Mouse (Mus musculus): ENCODE data around the gene Paxbp1.
A peak's percentile ranks its signal among the peaks of the same experiment; 100 is the strongest.

The Paxbp1 gene

DNA sequence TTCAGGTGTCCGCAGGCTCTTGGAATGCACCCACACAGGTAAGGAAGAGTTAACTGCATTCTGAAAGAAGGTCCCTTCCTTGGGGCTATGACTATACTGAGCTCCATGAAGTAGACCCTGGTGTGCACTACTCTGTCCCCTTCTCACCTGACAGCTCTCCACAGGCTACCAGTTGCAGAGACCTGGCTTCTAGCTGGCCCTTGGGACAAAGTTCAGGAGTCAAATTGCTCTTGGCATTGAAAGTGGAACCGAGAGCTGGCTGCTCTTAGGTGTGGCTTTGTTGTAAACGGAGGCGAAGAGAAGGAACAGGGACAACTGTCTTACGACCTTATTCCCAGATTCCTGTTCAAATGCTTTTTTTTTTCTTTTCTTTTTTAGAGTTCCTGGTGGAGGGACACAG lies 10.8 kb upstream of the Paxbp1 start:
- no peak for DNase-seq (ENCODE audit: low read depth, low spot score)

DNA sequence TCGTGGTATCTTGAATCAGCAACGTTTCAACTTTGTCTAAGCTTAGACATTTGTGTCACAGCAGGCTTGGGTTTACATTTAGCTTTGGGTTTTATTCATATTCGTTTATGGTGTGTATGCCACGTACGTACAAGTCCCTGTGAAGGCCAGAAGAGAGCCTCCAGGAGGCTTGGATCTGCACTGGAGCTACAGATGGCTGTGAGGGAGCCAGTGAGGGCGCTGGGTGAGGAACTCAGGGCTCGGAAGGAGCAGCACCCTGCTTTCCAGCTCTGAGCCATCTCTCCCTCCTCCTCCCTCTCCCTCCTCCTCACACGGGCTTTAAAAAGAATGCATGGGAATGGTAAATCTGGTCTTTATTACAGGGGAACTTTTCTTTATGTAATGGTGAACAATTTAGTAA lies 9.3 kb upstream of the Paxbp1 start:
- no peak for DNase-seq (ENCODE audit: low read depth, low spot score)

DNA sequence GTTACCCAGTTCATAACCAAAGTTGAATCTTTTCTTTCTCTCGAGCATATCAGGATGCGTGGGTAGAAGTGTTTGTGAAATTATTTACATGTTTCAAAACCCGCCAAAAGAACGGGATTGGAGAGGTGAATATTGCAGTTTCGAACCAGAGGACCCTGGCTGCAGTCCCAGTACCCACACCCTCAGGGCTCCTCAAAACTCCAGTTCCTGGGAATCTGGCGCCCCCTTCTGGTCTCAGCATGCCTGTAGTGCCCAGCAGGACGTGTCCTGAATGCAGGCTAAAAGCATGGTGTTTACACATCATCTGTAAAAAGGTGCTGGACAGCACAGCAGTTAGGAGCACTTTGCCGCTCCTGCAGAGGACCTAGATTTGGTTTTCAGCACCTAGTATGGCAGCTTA lies 1.2 kb upstream of the Paxbp1 start:
- DNase-seq (ENCODE audit: low read depth, low spot score) = no peak

DNA sequence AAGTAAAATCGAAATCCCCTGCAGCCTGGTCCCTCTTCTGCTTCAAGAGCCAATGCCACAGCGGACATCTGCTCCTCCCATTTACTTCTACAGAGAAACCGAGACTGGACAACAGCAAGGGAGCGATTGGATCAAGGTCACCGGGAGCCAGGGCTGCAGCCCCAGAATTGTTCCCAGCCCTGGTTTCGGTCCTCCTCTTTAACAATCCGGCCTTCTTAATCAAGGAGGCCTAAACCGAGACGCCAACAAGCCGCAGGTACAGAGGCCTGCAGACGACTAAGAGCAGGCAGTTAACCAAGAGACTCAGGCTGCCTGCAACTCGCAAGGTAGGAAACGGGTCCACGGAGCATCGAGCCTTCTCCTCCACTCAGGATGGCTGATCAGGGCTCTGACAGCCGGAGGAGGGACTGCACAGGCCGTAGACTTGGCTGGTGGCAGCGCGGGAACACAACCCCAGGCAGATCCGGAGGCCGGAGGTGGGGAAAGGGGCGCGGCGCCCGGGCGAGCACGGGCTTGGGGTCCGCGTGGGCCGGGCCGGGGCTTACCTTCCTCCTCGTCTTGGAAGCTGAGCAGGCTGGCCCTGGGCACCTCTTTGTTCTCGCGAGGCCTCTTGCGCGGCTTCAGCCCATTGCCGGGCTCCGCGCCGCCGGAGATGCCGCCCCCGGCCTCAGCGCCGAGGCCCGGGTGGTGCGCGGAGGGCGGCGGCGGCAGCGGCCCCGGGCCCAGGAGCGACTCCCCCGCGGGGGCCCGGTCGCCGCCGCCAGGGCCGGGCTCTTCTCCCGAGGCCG lies 688 bp downstream of the Paxbp1 start:
- DNase-seq (ENCODE audit: low read depth, low spot score) = peak; percentile 36

DNA sequence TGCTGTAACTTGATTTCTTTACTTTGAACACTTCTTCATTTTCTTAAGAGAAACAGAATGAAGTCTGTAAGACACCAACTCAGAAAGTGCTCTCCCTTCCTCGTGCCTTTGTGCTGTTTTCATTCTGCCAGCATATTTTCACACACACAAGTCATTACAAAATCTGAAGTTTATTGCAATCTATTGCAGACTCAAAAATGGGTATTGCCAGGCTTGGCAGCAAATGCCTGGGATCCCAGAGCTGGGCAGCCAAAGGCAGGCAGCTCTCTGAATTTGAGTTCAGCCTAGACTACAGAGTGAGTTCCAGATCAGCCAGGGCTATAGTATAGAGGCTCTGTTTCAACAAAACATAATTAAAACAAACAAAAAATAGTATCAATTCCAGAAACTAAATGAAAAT lies 1.7 kb downstream of the Paxbp1 start:
- DNase-seq (ENCODE audit: low read depth, low spot score) = no peak

DNA sequence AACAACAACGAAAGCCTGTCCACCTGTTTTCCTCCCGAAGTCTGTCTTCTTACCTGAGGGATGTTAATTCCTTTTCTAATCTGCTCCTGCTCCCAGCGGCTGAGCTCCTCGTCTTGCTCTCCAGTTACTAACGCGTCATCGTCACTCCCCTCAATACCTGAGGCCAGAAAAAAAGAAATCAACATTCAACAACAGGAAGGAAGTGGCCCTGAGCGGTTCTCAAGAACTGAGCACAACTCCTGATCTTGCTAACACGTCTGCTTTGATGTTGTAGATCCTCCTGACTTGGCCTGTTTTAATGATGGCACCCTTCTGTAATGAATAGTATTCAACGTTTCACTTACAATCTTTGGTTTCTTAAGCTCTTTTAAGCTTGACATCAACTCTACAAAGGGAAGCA lies 8.5 kb downstream of the Paxbp1 start:
- DNase-seq (ENCODE audit: low read depth, low spot score) = no peak

DNA sequence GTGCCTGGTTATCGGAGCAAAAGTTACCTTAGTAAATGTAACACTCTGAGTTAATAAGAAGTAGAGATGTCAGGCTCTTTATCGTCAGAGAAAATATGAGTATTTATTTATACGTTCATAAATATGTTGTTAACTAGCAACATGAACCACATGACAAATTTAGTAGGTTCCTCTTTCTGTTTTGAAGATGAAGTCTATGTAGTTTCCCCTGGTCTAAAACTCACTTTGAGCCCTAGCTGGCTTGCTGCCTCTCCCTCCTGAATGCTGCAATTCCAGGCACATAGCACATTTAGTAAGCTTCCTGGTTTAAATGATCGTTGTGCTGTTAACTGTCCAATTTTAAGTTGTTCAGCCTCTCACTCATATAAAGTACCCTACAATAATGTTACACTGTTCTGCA lies 13.6 kb downstream of the Paxbp1 start:
- no peak for DNase-seq (ENCODE audit: low read depth, low spot score)

DNA sequence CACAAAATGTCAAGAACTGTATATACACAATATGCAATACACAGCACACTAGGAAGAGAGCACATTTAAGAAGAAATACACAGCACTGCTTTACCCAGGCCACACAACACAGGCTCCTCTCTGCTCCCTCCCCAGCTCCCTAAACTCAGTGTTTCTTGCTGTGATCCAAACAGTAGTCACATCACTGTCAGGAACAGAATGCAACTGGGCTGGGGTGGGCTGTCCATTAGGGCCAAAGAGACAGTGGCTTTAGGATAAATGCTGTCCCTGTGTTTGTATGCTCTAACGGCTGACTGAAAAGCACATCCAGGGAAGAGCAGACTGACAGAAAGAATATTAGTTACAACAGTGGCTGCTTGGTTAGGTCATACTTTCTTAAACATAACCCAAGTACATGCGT lies 14.4 kb downstream of the Paxbp1 start:
- DNase-seq (ENCODE audit: low read depth, low spot score) = no peak

DNA sequence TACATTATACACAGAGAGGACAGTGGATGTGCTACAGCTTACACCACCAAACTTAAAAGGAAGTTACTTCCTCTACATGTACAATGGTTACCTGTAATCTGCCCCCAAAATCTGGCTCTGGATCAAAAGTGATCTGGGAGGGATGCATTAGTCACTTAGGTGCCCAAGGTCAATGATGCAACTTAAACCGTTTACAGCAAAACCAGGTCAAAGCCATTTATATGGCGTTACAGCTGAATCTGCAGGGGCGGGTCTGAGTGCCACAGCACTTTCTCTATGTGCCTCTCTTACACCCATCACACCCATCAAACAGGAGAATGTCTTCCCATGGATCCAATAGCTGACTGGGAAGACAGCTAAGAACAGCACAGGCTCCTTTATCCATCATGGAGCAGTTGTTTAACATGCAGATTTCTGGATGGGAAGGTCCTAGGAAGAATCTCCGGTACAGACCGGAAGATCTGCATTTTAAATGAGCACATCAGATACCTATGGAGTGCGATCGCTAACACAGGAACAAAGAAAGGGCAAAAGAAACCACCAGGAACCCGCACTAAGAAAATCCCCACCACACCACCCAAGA lies 15.1 kb downstream of the Paxbp1 start:
- DNase-seq (ENCODE audit: low read depth, low spot score) = no peak

DNA sequence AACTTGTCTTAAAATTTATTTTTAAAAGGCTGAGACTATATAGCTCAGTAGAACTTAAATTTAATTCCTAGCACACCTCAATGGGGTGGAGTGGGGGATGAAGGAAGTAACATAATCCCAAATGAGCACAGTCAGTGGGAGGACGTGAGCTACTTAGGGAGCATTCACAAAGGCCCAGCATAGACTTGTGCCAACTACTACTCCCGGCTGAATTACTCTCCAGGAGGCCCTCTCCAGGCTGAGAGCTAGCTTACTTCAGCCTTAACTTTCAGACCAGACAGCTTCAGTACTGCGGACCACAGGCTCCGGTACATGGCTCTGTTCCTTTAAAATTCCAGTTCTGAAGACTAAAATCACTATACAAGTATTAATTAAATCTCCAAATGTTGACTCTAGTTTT lies 18.1 kb downstream of the Paxbp1 start:
- DNase-seq (ENCODE audit: low read depth, low spot score) = no peak

DNA sequence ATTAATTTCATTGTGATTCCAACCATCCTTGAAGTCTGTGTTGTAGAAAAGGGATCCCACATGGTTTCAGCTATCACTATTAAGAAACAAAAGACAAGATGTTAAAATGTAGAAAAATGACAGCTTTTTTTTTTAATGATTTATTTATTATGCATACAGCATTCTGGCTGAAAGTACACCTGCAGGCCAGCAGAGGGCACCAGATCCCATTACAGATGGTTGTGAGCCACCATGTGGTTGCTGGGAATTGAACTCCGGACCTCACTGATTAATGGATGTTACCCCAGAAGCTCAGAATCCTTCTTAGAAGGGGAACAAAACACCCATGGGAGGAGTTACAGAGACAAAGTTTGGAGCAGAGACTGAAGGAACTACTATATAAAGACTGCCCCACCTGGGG lies 21.0 kb downstream of the Paxbp1 start:
- no peak for DNase-seq (ENCODE audit: low read depth, low spot score)

DNA sequence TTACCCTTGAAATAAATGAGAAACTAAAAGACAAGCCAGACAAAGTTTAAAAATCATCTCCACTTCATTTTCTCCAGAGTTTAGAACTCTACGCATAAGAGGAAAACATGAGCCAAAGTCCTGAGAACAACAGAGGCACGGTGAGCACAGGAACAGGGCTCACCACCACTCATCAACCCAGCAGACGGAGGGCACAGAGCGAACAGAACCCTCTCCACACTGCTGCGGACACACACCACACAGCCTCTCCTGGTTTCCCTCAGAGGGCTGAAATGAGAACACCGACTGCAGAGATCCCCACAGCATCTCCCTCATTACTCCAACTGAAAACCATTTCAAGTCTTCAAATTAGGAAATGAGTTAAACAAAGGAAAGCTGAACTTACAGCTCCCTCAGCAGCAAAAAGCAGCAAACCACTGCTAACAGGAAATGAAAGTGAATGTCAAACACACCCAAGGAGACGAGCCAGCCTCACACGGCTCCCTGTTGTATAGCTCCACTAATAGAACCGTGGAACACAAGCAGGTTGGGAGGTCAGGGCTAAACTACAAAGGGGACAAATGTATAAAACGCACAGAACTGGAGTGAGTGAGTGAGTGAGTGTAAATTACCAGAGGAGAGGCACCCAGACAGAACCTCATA lies 23.4 kb downstream of the Paxbp1 start:
- no peak for DNase-seq (ENCODE audit: low read depth, low spot score)

DNA sequence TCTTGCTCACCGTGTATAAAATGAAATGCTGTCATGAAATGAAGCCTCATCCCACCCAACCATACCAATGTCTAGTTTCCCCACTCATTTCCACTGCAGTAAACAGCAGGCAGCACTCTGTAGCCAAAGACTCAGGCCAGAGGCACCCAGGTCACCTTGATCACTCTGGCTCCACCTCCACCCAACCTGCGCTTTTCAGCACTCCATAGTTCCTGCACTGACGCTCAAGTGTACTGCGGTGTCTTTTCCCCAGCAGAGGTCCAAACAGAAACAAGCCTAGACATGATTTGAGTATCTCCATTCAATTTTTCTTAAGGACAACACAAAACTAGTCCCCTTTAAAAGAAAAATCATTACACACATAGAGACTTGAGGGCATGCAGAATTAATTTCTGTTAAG lies 24.9 kb downstream of the Paxbp1 start:
- DNase-seq (ENCODE audit: low read depth, low spot score) = no peak

DNA sequence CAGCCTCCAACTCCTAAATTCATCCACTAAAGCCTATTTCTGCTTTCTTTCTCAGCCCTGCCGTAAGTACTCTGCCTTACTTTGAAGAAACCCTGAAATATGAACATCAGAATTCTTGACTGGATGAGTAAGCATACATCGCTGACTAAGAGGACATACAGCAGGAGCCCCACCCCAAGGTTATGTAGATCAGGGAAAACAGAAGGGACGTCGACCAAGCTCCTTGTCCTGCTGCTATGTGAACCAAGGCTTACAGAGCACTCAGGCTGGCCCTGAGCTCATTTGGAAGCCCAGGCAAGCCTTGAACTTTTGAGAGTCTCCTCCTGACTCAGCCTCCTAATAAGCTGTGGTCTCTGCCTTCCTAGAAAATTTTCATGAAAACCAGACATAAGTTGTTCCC lies 28.6 kb downstream of the Paxbp1 start:
- DNase-seq (ENCODE audit: low read depth, low spot score) = no peak

DNA sequence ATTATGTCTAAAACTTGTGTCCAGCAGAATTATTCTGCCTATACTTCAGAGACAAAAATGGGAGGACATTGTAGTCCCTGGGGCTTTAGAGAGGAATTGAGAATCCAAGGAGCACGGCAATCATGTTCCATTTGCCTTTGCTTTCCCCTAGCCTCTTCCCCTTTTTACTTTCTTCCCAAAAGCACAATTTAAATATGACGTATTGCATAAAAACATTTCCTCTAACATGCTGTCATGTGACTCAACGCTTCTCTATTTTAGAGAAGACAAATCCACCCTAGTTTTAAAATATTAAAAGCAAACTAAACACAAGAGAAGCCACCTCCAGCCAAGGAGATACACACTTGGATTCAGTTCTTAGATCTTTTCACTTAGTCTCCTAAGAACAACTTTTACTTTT lies 32.5 kb downstream of the Paxbp1 start:
- DNase-seq (ENCODE audit: low read depth, low spot score) = no peak

DNA sequence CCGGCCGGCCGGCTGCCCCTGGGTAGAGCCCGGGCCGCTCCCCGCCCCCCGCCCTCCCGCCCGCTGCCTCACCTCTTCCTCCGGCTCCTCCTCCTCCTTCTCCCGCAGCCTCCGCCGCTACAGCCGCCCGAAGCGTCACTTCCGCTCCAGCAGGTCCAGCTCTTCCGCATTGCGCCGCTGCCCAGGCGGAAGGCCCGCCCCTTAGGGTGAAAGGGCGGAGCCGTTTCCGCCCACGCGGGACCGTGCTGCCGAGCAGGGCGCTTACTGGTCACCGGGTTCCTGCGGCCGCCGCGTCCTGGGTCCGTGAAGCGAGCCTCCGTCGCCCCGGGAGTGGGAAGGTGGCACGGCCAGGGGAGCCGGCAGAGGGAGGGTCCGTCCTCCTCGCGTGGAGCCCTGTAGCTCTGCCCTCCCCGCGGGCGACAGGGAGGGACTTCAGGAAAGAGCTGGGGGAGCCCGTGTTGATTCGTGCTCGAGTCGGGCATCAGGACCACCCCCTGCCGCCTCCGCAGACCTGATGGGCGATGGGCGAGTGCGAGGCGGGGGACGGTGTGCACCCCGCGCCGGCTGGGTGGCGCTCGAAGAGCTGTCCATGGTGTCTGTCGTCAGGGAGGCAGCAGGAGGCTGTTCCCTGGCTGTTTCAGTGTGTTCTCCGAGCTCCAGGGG lies 33.2 kb downstream of the Paxbp1 start, which contains the start of gene Synj1:
TSS of gene Synj1 (minus strand) at position 288 of the 663 bp plus-strand sequence.
- DNase-seq (ENCODE audit: low read depth, low spot score) = peak; percentile 92

DNA sequence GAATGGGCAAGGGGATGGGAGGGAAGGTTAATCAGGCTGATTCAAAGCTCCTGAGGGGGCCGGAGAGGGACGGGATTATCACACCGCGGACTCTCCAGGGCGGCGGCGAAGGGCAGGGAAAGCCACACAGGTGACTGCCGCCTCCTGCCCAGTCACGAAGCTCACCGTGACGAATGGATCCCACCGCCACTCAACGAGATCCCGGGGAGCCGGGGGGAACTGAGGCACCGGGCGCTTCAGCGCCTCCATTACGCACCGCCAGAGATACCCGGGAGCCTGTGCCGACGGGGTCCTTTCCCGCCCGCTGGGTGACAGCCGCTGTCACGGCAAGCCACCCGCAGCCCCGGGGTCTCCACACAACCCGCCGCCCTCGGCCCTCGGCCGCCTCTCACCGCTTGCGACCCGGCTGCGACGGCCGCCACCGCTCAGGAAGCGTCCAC lies 33.7 kb downstream of the Paxbp1 start:
- peak; percentile 34 for DNase-seq (ENCODE audit: low read depth, low spot score)

DNA sequence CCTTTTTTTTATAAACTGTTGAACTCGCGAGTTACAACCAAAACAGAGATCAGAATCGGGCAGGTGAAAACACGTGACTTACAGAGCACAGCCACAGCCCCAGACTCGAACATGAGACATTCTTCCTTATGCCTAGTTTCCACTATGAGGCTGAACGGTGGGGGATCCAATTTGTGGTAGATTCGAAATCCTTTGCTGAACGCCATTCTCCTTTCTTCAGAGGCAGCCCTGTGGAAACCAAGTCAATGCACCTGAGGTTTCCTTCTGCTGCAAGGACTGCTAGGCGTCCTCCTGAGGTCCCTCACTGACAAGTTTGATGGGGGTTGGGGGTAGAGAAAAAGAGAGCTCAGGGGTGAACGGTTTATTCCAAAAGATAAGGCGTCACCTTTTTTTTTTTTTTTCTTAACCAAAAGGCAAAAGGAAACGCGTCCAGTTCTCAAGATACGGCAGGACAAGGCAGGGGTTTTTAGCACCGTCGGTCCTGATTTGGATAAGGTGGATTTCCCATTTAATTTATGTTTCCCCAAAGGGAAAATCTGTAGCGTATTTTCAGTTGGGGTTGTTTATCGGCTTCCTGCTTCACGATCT lies 34.3 kb downstream of the Paxbp1 start:
- DNase-seq (ENCODE audit: low read depth, low spot score) = no peak

DNA sequence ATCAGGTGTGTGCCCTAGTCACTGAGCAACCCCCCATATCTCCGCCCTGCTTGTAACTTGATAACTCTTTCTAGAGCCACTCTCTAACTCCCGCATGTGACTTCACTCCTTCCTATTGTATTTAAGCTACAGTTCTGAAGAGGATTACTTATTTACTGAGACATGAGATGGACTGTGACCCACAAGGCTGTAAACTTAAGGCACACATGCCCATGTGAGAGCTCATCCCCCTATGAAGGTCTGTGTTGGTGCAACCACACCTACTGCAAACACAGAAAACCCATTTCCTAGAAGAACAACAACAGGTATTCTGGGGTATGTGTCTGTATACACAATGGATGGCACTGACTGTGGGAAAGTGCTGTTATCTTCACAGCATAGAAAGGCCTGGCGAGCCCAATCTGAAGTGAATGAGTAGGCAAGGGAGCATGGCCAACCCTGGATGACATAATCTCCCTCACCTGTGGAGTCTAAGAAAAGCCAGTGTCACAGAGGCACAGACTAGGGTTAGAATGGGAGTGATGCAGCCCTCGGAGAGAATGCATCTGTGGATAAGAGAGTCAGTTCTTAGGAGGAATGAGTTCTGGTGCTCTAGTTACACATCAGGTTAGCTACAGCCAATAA lies 39.3 kb downstream of the Paxbp1 start:
- DNase-seq (ENCODE audit: low read depth, low spot score) = no peak

DNA sequence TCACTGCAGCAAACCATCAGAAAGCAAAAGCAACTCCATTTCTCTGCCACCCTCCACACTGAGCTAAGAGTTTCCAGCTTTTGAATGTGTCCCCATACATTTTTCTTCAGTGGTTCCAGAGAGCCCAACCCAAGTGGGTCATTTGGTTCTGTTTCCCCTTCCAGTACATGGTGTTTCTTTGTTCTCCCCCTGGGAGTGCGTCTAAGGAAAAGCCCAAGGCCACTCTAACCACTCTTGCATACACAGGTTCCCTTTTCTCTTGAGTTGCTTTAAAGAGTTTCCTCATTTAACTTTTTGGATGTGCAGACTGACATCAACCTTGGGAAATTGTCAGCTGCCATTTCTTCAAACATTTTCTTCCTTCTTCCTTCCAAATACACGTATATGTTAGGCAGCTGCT lies 43.2 kb downstream of the Paxbp1 start:
- DNase-seq (ENCODE audit: low read depth, low spot score) = no peak

DNA sequence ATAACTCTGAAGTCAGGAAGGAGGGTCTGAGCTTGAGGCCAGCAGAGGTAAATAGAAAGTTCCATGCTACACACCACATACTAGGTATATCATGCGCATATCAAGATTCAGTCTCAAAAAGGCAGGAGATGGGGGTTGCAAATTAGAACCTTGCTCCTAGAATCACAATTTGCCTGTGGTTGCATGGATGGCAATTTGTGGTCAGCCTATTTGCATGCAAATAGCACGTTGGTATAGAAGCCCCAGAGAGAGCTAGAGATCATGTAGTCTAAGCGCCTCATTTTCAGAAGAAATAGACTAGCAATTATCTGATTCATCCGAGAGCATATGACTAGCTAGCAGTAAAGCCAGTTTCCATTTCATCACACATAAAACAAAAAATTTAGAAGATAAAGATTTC lies 44.5 kb downstream of the Paxbp1 start:
- no peak for DNase-seq (ENCODE audit: low read depth, low spot score)

DNA sequence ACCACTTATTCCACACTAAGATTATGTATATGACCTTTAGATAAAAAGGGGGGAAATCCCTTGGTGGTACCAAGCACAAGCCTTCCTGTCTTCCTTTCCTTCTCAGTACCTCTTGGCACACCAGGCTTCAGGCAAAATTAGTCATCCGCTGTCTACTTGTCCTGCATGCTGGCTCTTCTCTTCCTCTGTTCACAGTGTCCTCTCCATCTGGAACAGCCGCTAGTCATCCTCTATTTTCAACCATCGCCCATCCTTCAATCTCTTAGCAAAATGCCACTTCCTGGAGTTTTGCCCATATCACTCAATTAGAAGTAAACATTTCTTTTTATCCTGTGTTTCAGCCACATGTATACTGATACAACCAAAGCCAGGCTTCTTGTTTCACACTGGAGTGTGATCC lies 46.5 kb downstream of the Paxbp1 start:
- DNase-seq (ENCODE audit: low read depth, low spot score) = no peak

Measured in retina, postnatal 7 days (tissue).